ENCODE assay signal across 10 mouse cellular contexts in the genomic region with DNA sequence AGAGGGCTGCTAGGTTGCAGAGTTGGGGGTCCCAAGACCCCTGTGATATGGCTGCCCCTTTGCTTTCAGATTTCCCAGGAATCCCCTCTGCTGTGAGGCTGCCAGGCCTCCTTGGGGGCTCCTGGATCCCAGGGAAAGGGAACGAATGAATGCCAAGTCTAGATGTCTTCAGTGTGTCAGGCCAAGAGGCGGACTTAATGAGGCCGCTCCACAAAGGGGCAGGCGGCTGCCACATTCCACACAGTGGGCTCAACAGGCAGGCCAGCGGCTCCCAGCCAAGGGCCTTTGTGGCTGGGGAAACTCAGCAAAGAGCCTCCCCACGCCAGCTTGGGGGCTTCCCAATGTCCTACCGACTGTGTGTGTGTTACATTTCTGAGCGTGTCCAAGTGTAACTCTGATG.
DNase-seq lines count a peak whose midpoint lies in the region; ATAC-seq and TF ChIP-seq lines count a peak whose summit lies in the region.
"Had no signal": no experiment of that assay in that cellular context is flagged by ENCODE, and none has a peak within 500 bp of the region (broad histone marks: within the 10 kb centered on the region; RNA-seq: fewer than 3 reads in every experiment).

No protein-coding gene starts in this region.

- H3K36me3 ChIP-seq in embryonic facial prominence, embryonic 10.5 days (replicated peaks): peaks cover 9% of the 10 kb centered on the region
- no peaks in the 10 kb centered on the region for H3K36me3 ChIP-seq in forebrain, embryonic 12.5 days (replicated peaks)
- H3K36me3 ChIP-seq in hindbrain, embryonic 15.5 days: no peaks in the 10 kb centered on the region
- H3K36me3 ChIP-seq in midbrain, postnatal 0 days (ENCODE audit: insufficient read depth, low read length): no peaks in the 10 kb centered on the region
- H3K36me3 ChIP-seq: liver, embryonic 15.5 days had no signal

- H3K27ac ChIP-seq in embryonic facial prominence, embryonic 10.5 days (replicated peaks): 0 out of 2 replicates have a peak overlapping the region, but pooled peaks have one; percentile 3
- H3K27ac ChIP-seq in forebrain, embryonic 12.5 days: peak overlapping the region; percentile 68
- H3K27ac ChIP-seq in hindbrain, embryonic 15.5 days (replicated peaks): no peak overlapping the region
- H3K27ac ChIP-seq in midbrain, postnatal 0 days (ENCODE audit: low read depth, low read length): no peak overlapping the region
- H3K27ac ChIP-seq: heart, embryonic 10.5 days; kidney, postnatal 0 days; liver, embryonic 15.5 days had no signal

- no peak for TF ChIP-seq CTCF in midbrain, postnatal 0 days (IDR thresholded peaks at IDR 0.05)

- H3K4me2 ChIP-seq in forebrain, embryonic 12.5 days: no peak overlapping the region
- no peak overlapping the region for H3K4me2 ChIP-seq in hindbrain, embryonic 15.5 days
- H3K4me2 ChIP-seq in midbrain, postnatal 0 days (ENCODE audit: low read depth, low read length, poor library complexity, severe bottlenecking): no peak overlapping the region
- H3K4me2 ChIP-seq: liver, embryonic 15.5 days had no signal

- H3K4me1 ChIP-seq in embryonic facial prominence, embryonic 10.5 days: peaks cover 31% of the 10 kb centered on the region
- H3K4me1 ChIP-seq in forebrain, embryonic 12.5 days: peaks cover 22% of the 10 kb centered on the region
- H3K4me1 ChIP-seq in hindbrain, embryonic 15.5 days (replicated peaks): 0 out of 2 replicates have a peak, but pooled peaks cover 7% of the 10 kb centered on the region
- no peaks in the 10 kb centered on the region for H3K4me1 ChIP-seq in midbrain, postnatal 0 days (ENCODE audit: insufficient read depth, low read length)

- peak; percentile 53 for ATAC-seq in forebrain, embryonic 12.5 days (ENCODE audit: low FRiP score)
- ATAC-seq in hindbrain, embryonic 15.5 days (ENCODE audit: low FRiP score, low read depth): peak; percentile 74
- ATAC-seq in midbrain, postnatal 0 days (ENCODE audit: low FRiP score): no peak

- 68% methylated on average over 8 of the region's 8 CpGs for whole genome bisulfite sequencing in embryonic facial prominence, embryonic 10.5 days
- 16% methylated on average over 8 of the region's 8 CpGs for WGBS in forebrain, embryonic 12.5 days
- 22% methylated on average over 8 of the region's 8 CpGs for WGBS in hindbrain, embryonic 15.5 days
- WGBS in midbrain, postnatal 0 days: 31% methylated on average over 8 of the region's 8 CpGs

- no peak overlapping the region for H3K4me3 ChIP-seq in embryonic facial prominence, embryonic 10.5 days
- H3K4me3 ChIP-seq in forebrain, embryonic 12.5 days (replicated peaks): no peak overlapping the region
- no peak overlapping the region for H3K4me3 ChIP-seq in hindbrain, embryonic 15.5 days
- H3K4me3 ChIP-seq in midbrain, postnatal 0 days (ENCODE audit: low read depth, low read length): no peak overlapping the region
- H3K4me3 ChIP-seq: heart, embryonic 10.5 days; liver, embryonic 15.5 days had no signal

- no peak for DNase-seq in embryonic facial prominence, embryonic 10.5 days (ENCODE audit: low spot score)
- DNase-seq in midbrain, postnatal 0 days (ENCODE audit: low spot score): peak; percentile 83
- no peak for DNase-seq in heart, adult 11 months
- DNase-seq in testis, postnatal 14 days (ENCODE audit: low spot score): no peak
- no peak for DNase-seq in thymus, postnatal 25 days

- 0 out of 2 replicates have a peak, but pooled peaks cover 4% of the 10 kb centered on the region for H3K9me3 ChIP-seq in embryonic facial prominence, embryonic 10.5 days
- H3K9me3 ChIP-seq in forebrain, embryonic 12.5 days: no peaks in the 10 kb centered on the region
- H3K9me3 ChIP-seq in hindbrain, embryonic 15.5 days: no peaks in the 10 kb centered on the region
- no peaks in the 10 kb centered on the region for H3K9me3 ChIP-seq in midbrain, postnatal 0 days (ENCODE audit: low read length)
- H3K9me3 ChIP-seq: heart, embryonic 10.5 days; liver, embryonic 15.5 days had no signal

- H3K9ac ChIP-seq in forebrain, embryonic 12.5 days: peak overlapping the region; percentile 5; the same call in 1 of the 2 replicates
- H3K9ac ChIP-seq in hindbrain, embryonic 15.5 days: no peak overlapping the region
- H3K9ac ChIP-seq in midbrain, postnatal 0 days (replicated peaks; ENCODE audit: low read length, poor library complexity, severe bottlenecking): no peak overlapping the region
- H3K9ac ChIP-seq: liver, embryonic 15.5 days had no signal

- no peaks in the 10 kb centered on the region for H3K27me3 ChIP-seq in embryonic facial prominence, embryonic 10.5 days (replicated peaks; ENCODE audit: low read depth, poor library complexity, severe bottlenecking)
- H3K27me3 ChIP-seq in forebrain, embryonic 12.5 days: no peaks in the 10 kb centered on the region
- H3K27me3 ChIP-seq in hindbrain, embryonic 15.5 days: no peaks in the 10 kb centered on the region
- no peaks in the 10 kb centered on the region for H3K27me3 ChIP-seq in midbrain, postnatal 0 days (ENCODE audit: insufficient read depth, low read length)
- H3K27me3 ChIP-seq: liver, embryonic 15.5 days had no signal

Comparison
In these comparisons a context has a peak if more than half of its experiments do, and no peak if none do; other contexts are left out.
1. H3K27ac ChIP-seq: peak in embryonic facial prominence, embryonic 10.5 days (single experiment) and forebrain, embryonic 12.5 days (single experiment); none in hindbrain, embryonic 15.5 days (single experiment) and midbrain, postnatal 0 days (single experiment).